Mouse (Mus musculus) kidney, postnatal 36 days (tissue): ENCODE measurements at regions not wholly inside any gene's neighbourhood (a gene's known extent, or its start where the extent isn't known, plus 50 kb on each side); places are given as distances from the start of the nearest gene placed in this dataset.

ENCODE experiments used
- DNase-seq, 2 experiments: peaks; one replicate each; pipeline ENCODE4 v3.0.0; 2021 to 2022; ENCODE audit warnings: mixed read lengths in 2 of 2

DNA sequence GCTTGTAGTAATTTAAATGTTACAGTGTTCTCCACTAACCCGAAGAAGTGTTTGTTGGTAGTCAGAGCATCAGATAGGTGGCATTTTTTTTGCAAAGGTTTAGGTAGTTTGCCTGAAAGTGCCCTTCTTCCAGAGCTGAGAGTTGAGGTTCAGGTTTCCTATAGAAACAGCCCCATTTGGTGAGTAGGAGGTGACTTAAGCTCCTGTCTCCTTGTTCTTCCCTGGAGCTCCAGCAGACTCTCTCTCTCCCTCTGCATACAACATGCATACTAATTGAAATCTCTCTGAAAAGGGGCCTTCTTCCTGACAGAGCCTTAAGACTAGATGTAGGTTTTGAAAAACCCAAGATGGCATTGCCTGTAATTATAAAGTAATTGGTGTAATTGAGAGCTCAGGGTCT lies 161.3 kb downstream of the Spata19 start:
- DNase-seq, result no peak

GRCm38 (mm10) chr9:27558286-27558685 lies 161.7 kb downstream of the Spata19 start:
- no peak for DNase-seq

GRCm38 (mm10) chr9:27568372-27569053 lies 171.9 kb downstream of the Spata19 start:
- DNase-seq, result no peak

- DNase-seq, result no peak
Observed at GRCm38 (mm10) chr9:27569054-27569387, 172.4 kb downstream of the Spata19 start.

DNA sequence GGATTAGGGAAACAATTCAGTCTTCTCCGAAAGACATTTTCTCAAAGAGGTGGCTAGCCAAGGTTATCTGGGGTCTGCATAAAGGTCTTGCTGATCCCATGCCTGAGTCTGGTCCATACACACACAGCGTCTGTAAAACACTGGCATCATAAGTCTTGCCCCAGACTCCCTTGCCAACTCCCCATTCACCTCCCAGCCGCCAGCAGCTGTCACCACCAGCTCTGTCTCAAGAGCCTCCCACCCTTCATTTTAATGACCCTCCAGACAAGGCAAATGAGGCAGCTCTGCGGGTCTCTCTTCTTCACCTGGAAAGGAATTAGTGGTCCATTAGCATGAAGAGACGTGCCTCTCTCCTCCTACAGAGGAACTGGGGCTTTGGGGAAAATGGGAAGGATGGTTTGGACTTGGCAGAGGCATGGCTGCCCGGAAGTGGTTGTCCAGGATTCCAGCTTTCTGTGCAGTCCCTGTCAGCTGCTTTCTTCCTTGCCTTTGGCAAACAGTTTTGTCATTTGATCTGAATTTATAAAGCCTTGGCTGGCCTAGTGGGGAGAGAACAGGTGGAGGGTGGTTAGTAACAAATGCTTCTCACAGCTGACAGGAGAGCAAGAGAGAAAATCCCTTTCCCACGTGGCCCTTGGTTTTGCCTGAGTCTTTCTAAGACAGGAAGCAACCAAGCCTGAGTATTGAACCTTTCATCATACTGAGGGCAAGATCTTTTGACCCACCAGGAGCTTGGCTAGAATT lies 173.3 kb upstream of the Opcml start:
- no peak for DNase-seq

DNA sequence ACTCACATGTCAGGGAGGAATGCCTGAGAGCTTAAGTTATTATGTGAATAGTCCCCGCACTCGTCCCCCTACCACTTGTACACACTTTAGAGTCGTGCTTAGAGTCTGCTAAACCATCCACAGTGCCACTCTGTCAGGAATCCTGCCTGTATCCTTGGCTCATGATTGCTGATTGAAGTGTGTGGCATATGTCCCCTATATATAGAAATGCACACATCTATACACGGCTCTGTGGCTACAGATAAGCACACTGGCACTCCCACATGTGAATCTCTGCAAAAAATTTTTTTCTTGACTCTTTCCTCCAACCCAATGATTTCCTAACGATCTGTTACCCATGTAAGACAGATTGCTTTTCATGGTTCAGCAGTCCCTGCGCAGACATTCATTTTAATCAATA lies 155.7 kb upstream of the Opcml start:
- DNase-seq, result no peak

- DNase-seq, result no peak
Observed at GRCm38 (mm10) chr9:27640611-27641010, 150.0 kb upstream of the Opcml start.

GRCm38 (mm10) chr9:27643312-27643711 lies 147.3 kb upstream of the Opcml start:
- DNase-seq, result no peak

DNA sequence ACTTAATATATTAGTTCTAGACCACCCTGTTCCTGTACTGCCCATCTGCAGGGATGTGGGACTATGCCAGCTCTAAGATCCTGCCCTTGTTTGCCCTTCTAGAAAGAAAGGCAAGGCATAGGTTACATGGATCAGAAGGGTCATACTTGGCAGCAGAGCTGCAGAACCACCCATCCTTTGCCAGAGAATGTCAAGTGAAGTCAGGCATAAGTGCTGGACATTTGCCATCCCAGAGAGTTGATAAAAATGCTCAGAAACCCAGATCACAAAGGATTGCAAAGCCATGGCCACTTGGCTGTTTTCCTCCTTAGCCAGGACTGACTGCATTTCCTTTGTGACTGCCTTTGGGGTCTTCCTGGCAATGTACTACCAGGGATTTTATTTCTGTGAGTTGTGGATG lies 146.7 kb upstream of the Opcml start:
- no peak for DNase-seq

DNA sequence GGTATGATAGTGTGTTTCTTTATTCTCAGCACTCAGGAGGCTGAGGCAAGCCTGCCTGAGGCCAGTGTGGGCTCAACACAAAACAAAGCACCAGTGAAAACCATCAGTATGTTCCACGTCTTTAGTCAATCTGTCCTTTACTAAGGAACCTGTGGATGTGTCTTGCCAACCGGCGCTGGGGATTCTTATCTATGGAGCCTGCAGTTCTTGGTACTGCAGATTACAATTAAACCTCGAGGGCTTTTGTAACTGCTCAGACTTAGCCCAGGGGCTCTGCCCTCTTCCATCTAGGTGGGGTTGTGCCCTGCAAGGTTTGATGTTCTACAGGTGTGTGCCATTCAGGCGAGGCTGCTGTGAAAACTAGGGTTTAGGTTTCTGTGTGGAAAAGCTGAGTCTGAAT lies 145.1 kb upstream of the Opcml start:
- DNase-seq, result no peak

DNA sequence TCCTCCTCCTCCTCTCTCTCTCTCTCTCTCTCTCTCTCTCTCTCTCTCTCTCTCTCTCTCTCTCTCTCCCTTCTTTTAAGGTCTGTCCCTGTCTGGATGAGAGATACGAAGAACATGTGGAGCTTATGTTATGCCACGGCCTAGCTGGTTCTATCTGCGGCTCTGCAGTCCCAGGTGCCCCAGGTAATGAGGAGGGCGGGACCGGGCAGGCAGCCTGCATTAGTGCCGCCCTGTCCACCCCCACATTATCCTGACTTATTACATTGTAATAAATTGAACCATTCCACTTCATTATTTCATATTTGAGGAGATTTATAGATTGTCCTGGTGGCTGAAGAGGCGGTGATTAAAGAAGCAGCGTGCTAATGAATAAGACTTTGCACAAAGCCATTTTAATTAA lies 144.5 kb upstream of the Opcml start:
- DNase-seq, result no peak

GRCm38 (mm10) chr9:27646956-27647355 lies 143.6 kb upstream of the Opcml start:
- no peak for DNase-seq

GRCm38 (mm10) chr9:27658001-27658400 lies 132.6 kb upstream of the Opcml start:
- no peak for DNase-seq

- DNase-seq, result no peak
Observed at GRCm38 (mm10) chr9:27661431-27662300, 128.9 kb upstream of the Opcml start.

DNA sequence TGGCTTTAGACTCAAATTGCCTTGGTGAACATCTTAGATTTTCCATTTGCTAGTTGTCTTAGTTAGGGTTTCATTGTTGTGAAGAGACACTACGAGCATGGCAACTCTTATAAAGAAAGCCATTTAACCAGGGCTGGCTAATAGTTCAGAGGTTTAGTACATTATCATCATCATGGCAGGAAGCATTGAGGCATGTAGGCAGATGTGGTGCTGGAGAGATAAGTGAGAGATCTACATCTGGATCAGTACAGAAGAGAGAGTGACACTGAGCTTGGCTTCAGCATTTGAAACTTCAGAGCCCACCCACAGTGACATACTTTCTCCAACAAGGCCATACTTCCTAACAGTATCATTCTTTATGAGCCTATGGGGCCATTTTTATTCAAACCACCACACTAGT lies 127.3 kb upstream of the Opcml start:
- DNase-seq, result no peak

GRCm38 (mm10) chr9:27665659-27666058 lies 124.9 kb upstream of the Opcml start:
- DNase-seq, result no peak

GRCm38 (mm10) chr9:27670032-27670740 lies 120.4 kb upstream of the Opcml start:
- no peak for DNase-seq

- DNase-seq, result no peak
Observed at GRCm38 (mm10) chr9:27685325-27685724, 105.2 kb upstream of the Opcml start.

DNA sequence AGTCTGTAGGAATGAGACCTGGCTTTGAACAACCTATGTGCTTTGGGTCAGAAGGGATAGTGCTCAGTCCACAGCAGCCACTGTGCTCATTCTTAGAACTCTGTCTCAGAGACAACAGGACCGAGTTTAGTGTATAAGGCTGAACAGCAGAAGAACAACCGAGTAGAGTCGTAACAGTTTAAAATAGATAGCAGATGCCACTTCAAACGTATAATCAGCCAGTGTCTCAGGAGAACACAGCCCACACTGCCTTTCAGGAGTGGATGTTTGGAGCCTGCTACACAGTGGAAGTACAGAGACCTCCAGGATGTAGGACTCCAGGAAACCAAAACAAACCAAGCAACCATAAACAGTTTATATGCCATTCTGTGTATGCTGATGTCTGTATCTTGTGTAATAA lies 99.0 kb upstream of the Opcml start:
- DNase-seq, result no peak

DNA sequence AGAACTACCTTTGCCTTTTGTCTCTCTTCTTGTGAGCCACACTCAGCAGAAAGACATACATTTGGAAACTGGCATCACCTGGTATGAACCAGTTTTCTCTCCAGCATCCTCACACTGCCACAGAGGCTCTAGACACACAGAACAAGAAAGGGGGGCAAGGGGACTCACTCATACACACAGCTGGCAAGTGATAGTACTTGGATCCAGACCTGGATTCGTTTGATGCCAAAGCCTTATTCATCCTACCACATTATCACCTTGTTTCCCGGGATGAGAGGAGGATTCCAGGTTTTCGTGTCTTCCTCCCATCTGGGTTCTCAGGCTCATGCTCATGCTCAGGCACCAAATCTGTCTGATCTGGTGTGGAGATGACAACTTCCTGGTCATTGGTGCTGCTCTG lies 97.8 kb upstream of the Opcml start:
- no peak for DNase-seq

DNA sequence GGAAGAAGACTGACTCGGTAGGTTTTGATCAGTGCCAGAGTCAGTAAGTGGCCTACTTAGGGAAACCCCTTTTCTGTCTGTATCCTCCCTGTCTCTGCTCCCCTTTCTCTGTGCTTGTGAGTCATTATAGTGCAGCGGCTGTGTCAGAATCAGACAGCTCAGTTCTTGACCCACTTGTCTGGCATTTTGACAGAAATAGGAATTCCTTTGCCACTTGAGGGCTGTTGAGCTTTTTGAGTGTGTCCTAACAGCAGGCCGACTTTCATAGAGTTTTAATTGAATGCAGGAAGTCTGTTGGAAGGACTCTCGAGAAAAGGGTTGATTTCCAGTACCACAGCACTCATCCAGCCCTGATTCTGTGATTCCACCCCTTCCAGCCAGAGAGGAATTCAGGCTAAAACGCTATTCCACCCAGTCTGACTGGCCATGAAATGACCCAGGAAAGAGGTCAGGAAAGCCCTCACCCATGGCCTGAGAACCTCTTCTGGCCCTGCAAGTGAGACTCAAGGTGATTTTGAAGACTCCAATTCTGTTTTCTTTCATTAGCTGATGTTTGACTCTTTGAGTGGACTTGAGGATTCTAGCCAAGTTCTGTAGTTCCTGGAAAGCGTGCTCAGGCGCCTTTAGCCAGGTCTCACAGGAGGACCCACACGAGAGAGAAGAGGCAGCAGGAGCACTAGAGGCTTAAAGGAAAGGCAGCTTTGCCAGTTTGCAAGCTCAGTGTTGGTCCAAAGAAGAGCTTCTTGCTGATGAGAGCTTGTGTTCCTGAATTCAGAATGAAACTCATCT lies 95.6 kb upstream of the Opcml start:
- no peak for DNase-seq

GRCm38 (mm10) chr9:27701559-27701958 lies 89.0 kb upstream of the Opcml start:
- DNase-seq, result peak; percentile 7 to 32
